14 mouse cellular contexts compared by ENCODE assay signal in the genomic region with DNA sequence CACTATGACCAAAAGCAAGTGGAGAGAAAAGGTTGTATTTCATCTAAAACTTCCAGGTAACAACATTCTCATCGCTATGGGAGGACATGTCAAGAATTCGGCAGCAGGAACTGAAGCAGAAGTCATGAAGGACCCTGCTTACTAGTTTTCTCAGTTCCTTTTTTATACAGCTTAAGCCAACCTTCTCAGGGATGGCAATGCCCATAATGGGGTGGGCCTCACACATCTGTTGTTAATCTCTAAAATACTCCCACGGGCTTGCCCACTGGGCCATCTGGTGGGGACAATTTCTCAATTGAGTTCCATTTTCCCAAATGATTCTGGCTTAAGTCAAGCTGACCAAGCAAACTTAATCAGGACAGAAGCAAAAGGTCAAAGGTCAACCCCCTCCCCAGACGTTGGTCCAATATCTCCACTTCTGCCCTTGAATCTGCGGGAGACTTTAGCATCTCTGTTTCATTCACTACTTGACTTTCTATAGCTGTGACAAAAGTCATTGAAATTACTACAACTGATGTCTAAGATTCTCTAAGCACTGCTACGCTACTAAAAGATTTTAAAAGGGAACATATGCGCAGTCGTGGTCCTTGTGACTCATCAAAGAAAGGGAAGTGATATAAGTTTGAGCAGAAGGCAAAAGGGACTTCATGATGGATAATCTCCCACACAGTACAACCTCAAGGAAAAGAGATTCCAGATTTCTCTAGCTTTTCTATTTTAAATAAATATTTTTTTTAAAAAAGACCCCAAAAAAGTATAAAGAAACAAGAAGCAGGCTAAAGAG.
"Had no signal": no experiment of that assay in that cellular context is flagged by ENCODE, and none has a peak within 500 bp of the region (broad histone marks: within the 10 kb centered on the region; RNA-seq: fewer than 3 reads in every experiment).

No protein-coding gene starts in this region.

- H3K4me1 ChIP-seq: kidney, embryonic 15.5 days; liver, embryonic 15.5 days; midbrain, embryonic 13.5 days; neural tube, embryonic 15.5 days had no signal

- H3K27ac ChIP-seq: kidney, embryonic 15.5 days; left cerebral cortex, adult 2 months; limb, embryonic 10.5 days; liver, embryonic 15.5 days; midbrain, embryonic 13.5 days; neural tube, embryonic 15.5 days had no signal

- DNase-seq: kidney, adult 2 months; kidney, postnatal 14 days; lung, adult 2 months; lung, postnatal 36 days; right cerebral cortex, postnatal 25 days; thymus, adult 2 months; thymus, postnatal 25 days had no signal

- H3K27me3 ChIP-seq: kidney, embryonic 15.5 days; liver, embryonic 15.5 days; midbrain, embryonic 13.5 days; neural tube, embryonic 15.5 days had no signal

- H3K36me3 ChIP-seq: kidney, embryonic 15.5 days; limb, embryonic 10.5 days; liver, embryonic 15.5 days; midbrain, embryonic 13.5 days; neural tube, embryonic 15.5 days had no signal

- ATAC-seq: lung, postnatal 0 days; midbrain, embryonic 13.5 days had no signal

- H3K4me3 ChIP-seq: kidney, embryonic 15.5 days; left cerebral cortex, adult 2 months; limb, embryonic 10.5 days; liver, embryonic 15.5 days; midbrain, embryonic 13.5 days; neural tube, embryonic 15.5 days had no signal
